Mouse (Mus musculus): ENCODE measurements at regions not wholly inside any gene's neighbourhood (a gene's known extent, or its start where the extent isn't known, plus 50 kb on each side); places are given as distances from the start of the nearest gene placed in this dataset.
A peak's percentile ranks its signal among the peaks of the same experiment; 100 is the strongest.

GRCm38 (mm10) chr12:9847034-9847433 is 277.1 kb downstream of the Osr1 start:
- DNase-seq (ENCODE audit: low read depth, low spot score) = no peak

- no peak for DNase-seq (ENCODE audit: low read depth, low spot score)
These were observed 277.7 kb downstream of the Osr1 start for GRCm38 (mm10) chr12:9847465-9848205.

GRCm38 (mm10) chr12:9855503-9856024 is 285.6 kb downstream of the Osr1 start:
- no peak for DNase-seq (ENCODE audit: low read depth, low spot score)

DNA sequence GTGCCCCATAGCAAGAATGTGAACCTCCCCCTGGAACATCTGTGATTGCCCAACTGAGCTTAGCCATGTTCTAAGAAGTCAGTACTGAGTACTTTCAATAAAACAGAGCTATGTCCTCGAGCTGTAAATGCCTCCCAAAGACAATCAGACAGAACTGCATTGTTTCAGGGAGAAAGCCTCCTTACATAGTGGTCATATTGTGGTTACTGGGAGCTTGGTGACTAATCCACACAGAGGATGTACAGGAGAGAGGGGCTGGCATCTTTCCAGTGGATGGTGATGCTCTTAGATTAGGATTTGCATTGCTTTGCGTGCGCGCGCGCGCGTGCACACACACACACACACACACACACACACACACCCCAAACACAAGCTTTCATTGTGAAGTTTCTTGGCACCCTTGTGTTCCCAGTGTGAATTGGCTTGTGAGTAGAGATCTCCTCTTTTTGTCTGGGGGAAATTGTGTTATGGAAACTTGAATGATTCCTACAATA is 286.3 kb downstream of the Osr1 start:
- DNase-seq (ENCODE audit: low read depth, low spot score) = no peak

DNA sequence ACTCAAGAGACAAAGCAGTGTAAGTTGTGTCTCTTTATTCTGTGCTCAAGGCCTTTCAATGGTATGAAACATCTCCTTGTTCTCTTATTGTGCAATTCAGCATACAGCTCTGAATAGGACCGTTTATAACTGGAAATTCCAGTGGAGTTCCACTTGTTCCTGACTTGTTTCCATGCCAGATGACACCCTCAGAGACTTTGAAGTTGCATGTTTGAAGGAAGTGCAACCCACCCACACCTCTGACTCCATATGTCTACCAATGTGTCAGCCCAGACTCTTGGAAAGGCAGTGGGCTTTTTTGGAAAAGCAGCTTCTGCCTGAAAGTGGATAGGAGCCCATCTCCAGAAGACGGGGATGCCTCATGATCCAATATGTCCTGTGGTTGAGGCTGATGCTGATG is 288.1 kb downstream of the Osr1 start:
- DNase-seq (ENCODE audit: low read depth, low spot score) = no peak

- DNase-seq (ENCODE audit: low read depth, low spot score) = no peak
These were observed 292.4 kb downstream of the Osr1 start for GRCm38 (mm10) chr12:9862301-9862700.

DNA sequence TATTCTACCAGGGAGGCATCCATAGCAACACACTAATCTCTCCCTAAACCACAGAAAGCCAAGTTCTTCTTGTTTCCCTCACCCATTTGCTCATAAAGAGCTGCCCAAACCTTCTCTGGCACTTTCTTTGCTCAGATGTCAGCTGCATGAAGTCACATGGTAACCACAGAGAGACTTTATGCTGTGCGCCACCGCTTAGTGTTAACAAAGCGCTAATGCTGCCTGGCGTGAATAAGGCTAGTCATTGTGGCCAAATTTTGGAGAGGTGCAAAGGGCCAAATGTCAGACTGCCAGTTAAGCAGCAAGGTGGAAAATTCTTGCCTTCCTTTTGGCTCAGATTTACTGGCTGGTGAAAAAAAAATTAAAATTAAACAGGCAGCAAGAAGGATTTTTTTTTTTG is 302.3 kb downstream of the Osr1 start:
- DNase-seq (ENCODE audit: low read depth, low spot score) = peak; percentile 24

- DNase-seq (ENCODE audit: low read depth, low spot score) = no peak
These were observed 303.3 kb downstream of the Osr1 start for GRCm38 (mm10) chr12:9873214-9873613.

DNA sequence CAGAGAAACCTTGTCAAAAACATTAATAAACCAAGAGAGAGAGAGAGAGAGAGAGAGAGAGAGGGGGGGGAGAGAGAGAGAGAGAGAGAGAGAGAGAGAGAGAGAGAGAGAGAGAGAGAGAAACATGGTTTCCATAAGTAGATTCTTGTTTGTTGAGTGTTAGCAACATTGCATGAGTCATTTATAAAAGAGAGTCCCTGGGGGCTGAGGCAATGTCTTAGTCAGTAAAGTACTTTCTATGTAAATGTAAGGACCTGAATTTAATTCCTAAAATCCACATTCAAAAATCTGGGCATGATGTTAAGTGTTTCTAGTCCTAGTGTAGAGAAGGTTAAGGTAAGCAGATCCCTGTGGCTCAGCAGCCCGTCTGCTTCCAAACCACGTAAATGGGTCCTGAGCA is 304.9 kb downstream of the Osr1 start:
- no peak for DNase-seq (ENCODE audit: low read depth, low spot score)

GRCm38 (mm10) chr12:9881953-9882623 is 312.2 kb downstream of the Osr1 start:
- DNase-seq (ENCODE audit: low read depth, low spot score) = no peak

- DNase-seq (ENCODE audit: low read depth, low spot score) = no peak
These were observed 313.3 kb downstream of the Osr1 start for GRCm38 (mm10) chr12:9883037-9883730.

- no peak for DNase-seq (ENCODE audit: low read depth, low spot score)
These were observed 324.6 kb downstream of the Osr1 start for GRCm38 (mm10) chr12:9894521-9894920.

- DNase-seq (ENCODE audit: low read depth, low spot score) = no peak
These were observed 328.1 kb downstream of the Osr1 start for GRCm38 (mm10) chr12:9897980-9898379.

- DNase-seq (ENCODE audit: low read depth, low spot score) = no peak
These were observed 328.5 kb downstream of the Osr1 start for GRCm38 (mm10) chr12:9898420-9898819.

DNA sequence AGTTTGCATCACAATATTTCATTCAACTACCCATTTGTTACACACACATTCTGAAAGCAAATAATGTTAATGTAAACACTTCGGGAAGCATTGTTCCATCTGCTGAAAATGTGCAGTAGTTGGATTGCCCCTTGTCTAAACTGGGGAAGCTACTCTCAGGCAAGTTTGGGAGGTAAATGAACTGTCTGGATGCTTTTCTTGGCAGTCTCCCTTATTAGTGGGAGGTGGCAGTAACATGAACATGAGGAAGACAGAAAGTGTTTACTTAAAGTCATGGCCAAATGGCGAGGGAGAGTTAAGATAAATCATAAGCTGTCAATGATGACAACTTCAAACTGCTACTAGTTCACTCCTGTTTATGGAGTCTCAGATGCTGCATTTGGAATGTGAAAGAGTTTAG is 332.0 kb downstream of the Osr1 start:
- no peak for DNase-seq (ENCODE audit: low read depth, low spot score)

- DNase-seq (ENCODE audit: low read depth, low spot score) = no peak
These were observed 333.9 kb downstream of the Osr1 start for GRCm38 (mm10) chr12:9903702-9904231.

DNA sequence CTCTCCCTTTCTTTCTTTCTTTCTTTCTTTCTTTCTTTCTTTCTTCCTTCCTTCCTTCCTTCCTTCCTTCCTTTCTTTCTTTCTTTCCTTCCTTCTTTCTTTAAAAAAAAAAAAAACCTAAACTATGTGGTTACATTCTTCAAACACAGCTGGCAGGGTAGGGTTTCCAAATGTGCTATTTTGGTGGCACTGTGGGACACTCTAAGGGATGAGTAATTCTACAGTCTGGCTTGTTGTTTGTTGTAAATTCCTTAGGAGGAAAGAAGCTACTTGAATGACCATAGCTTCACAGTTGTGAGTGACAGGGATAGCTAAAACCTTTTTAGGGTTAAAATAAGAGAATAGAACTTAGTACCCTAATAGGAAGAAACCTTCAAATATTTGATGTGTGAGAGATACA is 342.4 kb downstream of the Osr1 start:
- DNase-seq (ENCODE audit: low read depth, low spot score) = no peak

- DNase-seq (ENCODE audit: low read depth, low spot score) = peak; percentile 34
These were observed 345.8 kb downstream of the Osr1 start for GRCm38 (mm10) chr12:9915726-9916140.

DNA sequence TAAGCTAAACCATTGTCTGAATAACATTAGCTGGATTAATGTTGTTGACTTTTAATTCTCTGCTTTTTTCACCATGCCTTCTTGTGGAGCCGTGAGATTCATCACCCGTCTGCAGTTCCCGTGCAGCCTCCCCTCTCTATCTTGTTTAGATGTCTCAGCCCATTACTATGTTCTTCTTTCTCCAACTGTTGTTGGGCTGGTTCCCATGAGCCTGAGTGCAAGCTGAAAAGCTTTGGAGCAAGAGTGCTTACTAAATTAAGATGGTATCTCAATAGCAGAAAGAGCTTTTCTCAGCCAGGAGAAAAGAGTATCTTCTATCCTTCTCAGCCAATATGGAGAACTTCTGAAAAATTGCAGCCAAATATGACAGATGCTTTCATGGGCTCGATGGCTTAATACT is 348.1 kb downstream of the Osr1 start:
- peak; percentile 42 for DNase-seq (ENCODE audit: low read depth, low spot score)

- DNase-seq (ENCODE audit: low read depth, low spot score) = no peak
These were observed 349.1 kb downstream of the Osr1 start for GRCm38 (mm10) chr12:9919007-9919406.

GRCm38 (mm10) chr12:9919433-9919832 is 349.5 kb downstream of the Osr1 start:
- DNase-seq (ENCODE audit: low read depth, low spot score) = no peak

GRCm38 (mm10) chr12:9920401-9920800 is 350.5 kb downstream of the Osr1 start:
- no peak for DNase-seq (ENCODE audit: low read depth, low spot score)
